Mouse (Mus musculus): Measurements from ENCODE around the gene Arvcf.

DNA sequence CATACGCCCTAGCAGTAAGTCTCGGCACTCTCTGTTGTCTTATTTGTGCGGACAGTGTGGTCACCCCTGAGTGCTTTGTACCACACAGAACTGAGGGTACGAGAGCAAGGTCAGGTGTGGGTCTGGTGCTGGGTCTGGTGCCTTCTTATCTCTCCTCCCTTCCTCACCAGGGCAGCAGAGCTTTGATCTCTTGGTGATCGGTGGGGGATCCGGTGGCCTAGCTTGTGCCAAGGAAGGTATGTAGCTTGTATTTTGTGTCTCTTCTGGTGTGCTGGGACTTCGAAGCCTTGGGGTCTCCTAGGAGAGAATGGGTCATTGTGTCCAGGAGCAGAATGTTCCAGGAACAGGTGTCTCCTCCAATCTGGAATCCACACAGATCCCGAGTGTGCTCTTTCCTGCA lies 81.7 kb downstream of the Arvcf start:
- no peak for TF ChIP-seq CTCF (IDR thresholded peaks at IDR 0.05; ENCODE audit: control insufficient read depth, insufficient read depth, insufficient read length)
- TF ChIP-seq FOSL1 (IDR thresholded peaks at IDR 0.05; ENCODE audit: insufficient read depth, low read length, poor library complexity, severe bottlenecking), result no peak
- TF ChIP-seq MYOD1 (IDR thresholded peaks at IDR 0.05; ENCODE audit: control insufficient read depth, insufficient read length, low read depth), result no peak
- TF ChIP-seq MYOG (IDR thresholded peaks at IDR 0.05; ENCODE audit: control insufficient read depth, extremely low read depth, insufficient read length), result no peak
- TF ChIP-seq MAX (IDR thresholded peaks at IDR 0.05), result no peak
- TF ChIP-seq USF1 (IDR thresholded peaks at IDR 0.05; ENCODE audit: low read depth), result no peak
- no peak for TF ChIP-seq CEBPB (IDR thresholded peaks at IDR 0.05; ENCODE audit: low read depth)

Data from C2C12 (cell line).